Mouse (Mus musculus): Measurements from ENCODE around the gene Cux2. TPM values are rescaled to one million over a fixed set of nuclear protein-coding genes. Genes with fewer than 3 reads are reported as not detected.

The Cux2 gene
- 10 to 100 TPM; 24.8 to 27.0 TPM for total RNA-seq (2021)
- long read RNA-seq, experiment 1, partial matches to known transcripts: 3 of 10 reads
- long read RNA-seq, experiment 1, other reads (novel, unspliced or antisense): 6 of 10 reads
- long read RNA-seq, experiment 2, partial matches to known transcripts: 1 of 12 reads
- long read RNA-seq, experiment 2, other reads (novel, unspliced or antisense): 11 of 12 reads

GRCm38 (mm10) chr5:122050017-122050831 lies at the start of gene Cux2:
Cux2 (minus strand) TSS chr5:122050102.
- peak; percentile 78 to 81 for DNase-seq
- intact Hi-C loops (cut with DNase I): loop anchor here (2.0 kb wide), 1 partner anchor 39 kb away; no protein-coding TSS in a partner anchor

- DNase-seq: peak in 1 of 2 experiments; percentile 71
- intact Hi-C loops (cut with DNase I): loop anchor here (5.0 kb wide), 1 partner anchor 92 kb away; no protein-coding TSS in a partner anchor
Measured at GRCm38 (mm10) chr5:122094439-122094838, 44.5 kb upstream of the Cux2 start.

- intact Hi-C loops (cut with DNase I): loop anchor here (5.0 kb wide), 1 partner anchor 91 kb away; no protein-coding TSS in a partner anchor
- DNase-seq: no peak
Measured at GRCm38 (mm10) chr5:122093734-122094133, 43.8 kb upstream of the Cux2 start.

GRCm38 (mm10) chr5:122092794-122093193 lies 42.9 kb upstream of the Cux2 start:
- DNase-seq: peak in 1 of 2 experiments; percentile 69
- intact Hi-C loops (cut with DNase I): loop anchor here (5.0 kb wide), 1 partner anchor 90 kb away; no protein-coding TSS in a partner anchor

- intact Hi-C loops (cut with DNase I): loop anchor here (5.0 kb wide), 1 partner anchor 89 kb away; no protein-coding TSS in a partner anchor
- peak in 1 of 2 experiments; percentile 71 for DNase-seq
Measured at GRCm38 (mm10) chr5:122091070-122091469, 41.2 kb upstream of the Cux2 start.

GRCm38 (mm10) chr5:122089664-122090063 lies 39.8 kb upstream of the Cux2 start:
- DNase-seq: no peak
- intact Hi-C loops (cut with DNase I): loop anchor here (2.0 to 5.0 kb wide), 5 partner anchors 39 to 217 kb away; partner anchors contain the start of gene Cux2

- peak; percentile 86 to 93 for DNase-seq
- intact Hi-C loops (cut with DNase I): loop anchor here (2.0 to 5.0 kb wide), 4 partner anchors 38 to 216 kb away; partner anchors contain the start of gene Cux2
Measured at GRCm38 (mm10) chr5:122088917-122089316, 39.0 kb upstream of the Cux2 start.

- intact Hi-C loops (cut with DNase I): loop anchor here (5.0 kb wide), 1 partner anchor 194 kb away; no protein-coding TSS in a partner anchor
- no peak for DNase-seq
Measured at GRCm38 (mm10) chr5:122086121-122086520, 36.2 kb upstream of the Cux2 start.

GRCm38 (mm10) chr5:122085291-122085690 lies 35.4 kb upstream of the Cux2 start:
- intact Hi-C loops (cut with DNase I): loop anchor here (5.0 kb wide), 1 partner anchor 193 kb away; no protein-coding TSS in a partner anchor
- DNase-seq: no peak

- no peak for DNase-seq
- intact Hi-C loops (cut with DNase I): no loop called here
Measured at GRCm38 (mm10) chr5:122084470-122084869, 34.6 kb upstream of the Cux2 start.

- intact Hi-C loops (cut with DNase I): no loop called here
- no peak for DNase-seq
Measured at GRCm38 (mm10) chr5:122083282-122083681, 33.4 kb upstream of the Cux2 start.

- intact Hi-C loops (cut with DNase I): no loop called here
Measured at GRCm38 (mm10) chr5:122081471-122081870, 31.6 kb upstream of the Cux2 start.

GRCm38 (mm10) chr5:122080930-122081329 lies 31.0 kb upstream of the Cux2 start:
- no peak for DNase-seq
- intact Hi-C loops (cut with DNase I): no loop called here

More at GRCm38 (mm10) chr5:122081471-122081870, 31.6 kb upstream of the Cux2 start:
- no peak for DNase-seq

GRCm38 (mm10) chr5:122079796-122080195 lies 29.9 kb upstream of the Cux2 start:
- no peak for DNase-seq
- intact Hi-C loops (cut with DNase I): no loop called here

GRCm38 (mm10) chr5:122077244-122077643 lies 27.3 kb upstream of the Cux2 start:
- intact Hi-C loops (cut with DNase I): no loop called here
- DNase-seq: no peak

- intact Hi-C loops (cut with DNase I): no loop called here
- no peak for DNase-seq
Measured at GRCm38 (mm10) chr5:122075736-122076135, 25.8 kb upstream of the Cux2 start.

- intact Hi-C loops (cut with DNase I): no loop called here
- no peak for DNase-seq
Measured at GRCm38 (mm10) chr5:122071997-122072396, 22.1 kb upstream of the Cux2 start.

- peak; percentile 46 to 51 for DNase-seq
- intact Hi-C loops (cut with DNase I): no loop called here
Measured at GRCm38 (mm10) chr5:122070963-122071800, 21.3 kb upstream of the Cux2 start.

- DNase-seq: no peak
- intact Hi-C loops (cut with DNase I): no loop called here
Measured at GRCm38 (mm10) chr5:122068563-122068962, 18.7 kb upstream of the Cux2 start.

Measured in heart, postnatal 14 days (tissue).